Mouse (Mus musculus): ENCODE results near the gene Elf4. TPM values are rescaled to one million over a fixed set of nuclear protein-coding genes. Genes with fewer than 3 reads are reported as not detected.

Elf4 gene
- polyA plus RNA-seq, 1 experiment = 30.6 TPM

- peaks cover 2% of the 10 kb centered on the region; the same call in 1 of the 2 replicates for H3K4me1 ChIP-seq (ENCODE audit: control insufficient read depth, insufficient read depth, low read length)
- no peak for TF ChIP-seq POLR2A (IDR thresholded peaks at IDR 0.05; ENCODE audit: low read depth, low read length)
- peak overlapping the region; percentile 77 for H3K27ac ChIP-seq (ENCODE audit: insufficient read depth, low read length)
- H3K4me3 ChIP-seq (ENCODE audit: insufficient read depth, low read length) = no peak overlapping the region
Observed at GRCm38 (mm10) chrX:48460496-48460895, 2.4 kb downstream of the Elf4 start.

- TF ChIP-seq CTCF (IDR thresholded peaks at IDR 0.05; ENCODE audit: borderline replicate concordance, insufficient read depth, low read length) = no peak
- no peak for TF ChIP-seq POLR2A (IDR thresholded peaks at IDR 0.05; ENCODE audit: low read depth, low read length)
- no peak overlapping the region for H3K4me3 ChIP-seq (ENCODE audit: insufficient read depth, low read length)
- peak overlapping the region; percentile 19; the same call in 1 of the 2 replicates for H3K27ac ChIP-seq (ENCODE audit: insufficient read depth, low read length)
- peaks cover 2% of the 10 kb centered on the region for H3K4me1 ChIP-seq (ENCODE audit: control insufficient read depth, insufficient read depth, low read length)
Observed at GRCm38 (mm10) chrX:48456956-48457355, 6.0 kb downstream of the Elf4 start.

- peak overlapping the region; percentile 65 for H3K27ac ChIP-seq (ENCODE audit: insufficient read depth, low read length)
- TF ChIP-seq POLR2A (IDR thresholded peaks at IDR 0.05; ENCODE audit: low read depth, low read length) (no peak), CTCF (IDR thresholded peaks at IDR 0.05; ENCODE audit: borderline replicate concordance, insufficient read depth, low read length) (no peak)
- H3K4me3 ChIP-seq (ENCODE audit: insufficient read depth, low read length) = no peak overlapping the region
- H3K4me1 ChIP-seq (ENCODE audit: control insufficient read depth, insufficient read depth, low read length) = peaks cover 7% of the 10 kb centered on the region; the same call in 1 of the 2 replicates
Observed at GRCm38 (mm10) chrX:48455018-48455417, 7.9 kb downstream of the Elf4 start.

GRCm38 (mm10) chrX:48454495-48454878 is 8.4 kb downstream of the Elf4 start:
- Histone ChIP-seq H3K4me1 (ENCODE audit: control insufficient read depth, insufficient read depth, low read length) (peaks cover 9% of the 10 kb centered on the region; the same call in 1 of the 2 replicates), H3K27ac (ENCODE audit: insufficient read depth, low read length) (peak overlapping the region; percentile 31), H3K4me3 (ENCODE audit: insufficient read depth, low read length) (peak overlapping the region; percentile 28)
- TF ChIP-seq POLR2A (IDR thresholded peaks at IDR 0.05; ENCODE audit: low read depth, low read length) (no peak), CTCF (IDR thresholded peaks at IDR 0.05; ENCODE audit: borderline replicate concordance, insufficient read depth, low read length) (no peak)

GRCm38 (mm10) chrX:48453736-48454494 is 9.0 kb downstream of the Elf4 start:
- Histone ChIP-seq H3K4me3 (ENCODE audit: insufficient read depth, low read length) (peak overlapping the region; percentile 81), H3K27ac (ENCODE audit: insufficient read depth, low read length) (peak overlapping the region; percentile 75), H3K4me1 (ENCODE audit: control insufficient read depth, insufficient read depth, low read length) (peaks cover 9% of the 10 kb centered on the region; the same call in 1 of the 2 replicates)
- TF ChIP-seq POLR2A (IDR thresholded peaks at IDR 0.05; ENCODE audit: low read depth, low read length) (peak; percentile 87), CTCF (IDR thresholded peaks at IDR 0.05; ENCODE audit: borderline replicate concordance, insufficient read depth, low read length) (no peak)

GRCm38 (mm10) chrX:48452931-48453673 is 9.8 kb downstream of the Elf4 start:
- H3K4me3 ChIP-seq (ENCODE audit: insufficient read depth, low read length) = peak overlapping the region; percentile 81
- peaks cover 9% of the 10 kb centered on the region; the same call in 1 of the 2 replicates for H3K4me1 ChIP-seq (ENCODE audit: control insufficient read depth, insufficient read depth, low read length)
- TF ChIP-seq CTCF (IDR thresholded peaks at IDR 0.05; ENCODE audit: borderline replicate concordance, insufficient read depth, low read length) (no peak), POLR2A (IDR thresholded peaks at IDR 0.05; ENCODE audit: low read depth, low read length) (no peak)
- peak overlapping the region; percentile 75 for H3K27ac ChIP-seq (ENCODE audit: insufficient read depth, low read length)

GRCm38 (mm10) chrX:48452231-48452890 is 10.6 kb downstream of the Elf4 start:
- H3K4me1 ChIP-seq (ENCODE audit: control insufficient read depth, insufficient read depth, low read length) = peaks cover 9% of the 10 kb centered on the region; the same call in 1 of the 2 replicates
- TF ChIP-seq POLR2A (IDR thresholded peaks at IDR 0.05; ENCODE audit: low read depth, low read length) (no peak), CTCF (IDR thresholded peaks at IDR 0.05; ENCODE audit: borderline replicate concordance, insufficient read depth, low read length) (no peak)
- H3K4me3 ChIP-seq (ENCODE audit: insufficient read depth, low read length) = peak overlapping the region; percentile 81
- H3K27ac ChIP-seq (ENCODE audit: insufficient read depth, low read length) = peak overlapping the region; percentile 75

- Histone ChIP-seq H3K4me1 (ENCODE audit: control insufficient read depth, insufficient read depth, low read length) (peaks cover 9% of the 10 kb centered on the region; the same call in 1 of the 2 replicates), H3K4me3 (ENCODE audit: insufficient read depth, low read length) (no peak overlapping the region), H3K27ac (ENCODE audit: insufficient read depth, low read length) (no peak overlapping the region)
- no peak for TF ChIP-seq POLR2A (IDR thresholded peaks at IDR 0.05; ENCODE audit: low read depth, low read length)
- no peak for TF ChIP-seq CTCF (IDR thresholded peaks at IDR 0.05; ENCODE audit: borderline replicate concordance, insufficient read depth, low read length)
Observed at GRCm38 (mm10) chrX:48449646-48450045, 13.3 kb downstream of the Elf4 start.

- H3K27ac ChIP-seq (ENCODE audit: insufficient read depth, low read length) = no peak overlapping the region
- no peak overlapping the region for H3K4me3 ChIP-seq (ENCODE audit: insufficient read depth, low read length)
- peaks cover 1% of the 10 kb centered on the region; the same call in 1 of the 2 replicates for H3K4me1 ChIP-seq (ENCODE audit: control insufficient read depth, insufficient read depth, low read length)
- no peak for TF ChIP-seq POLR2A (IDR thresholded peaks at IDR 0.05; ENCODE audit: low read depth, low read length)
- TF ChIP-seq CTCF (IDR thresholded peaks at IDR 0.05; ENCODE audit: borderline replicate concordance, insufficient read depth, low read length) = no peak
Observed at GRCm38 (mm10) chrX:48444677-48445076, 18.3 kb downstream of the Elf4 start.

All from embryonic fibroblast, embryonic 13.5 days (primary cell).